Mouse (Mus musculus): ENCODE measurements at regions not wholly inside any gene's neighbourhood (a gene's known extent, or its start where the extent isn't known, plus 50 kb on each side); places are given as distances from the start of the nearest gene placed in this dataset.

DNA sequence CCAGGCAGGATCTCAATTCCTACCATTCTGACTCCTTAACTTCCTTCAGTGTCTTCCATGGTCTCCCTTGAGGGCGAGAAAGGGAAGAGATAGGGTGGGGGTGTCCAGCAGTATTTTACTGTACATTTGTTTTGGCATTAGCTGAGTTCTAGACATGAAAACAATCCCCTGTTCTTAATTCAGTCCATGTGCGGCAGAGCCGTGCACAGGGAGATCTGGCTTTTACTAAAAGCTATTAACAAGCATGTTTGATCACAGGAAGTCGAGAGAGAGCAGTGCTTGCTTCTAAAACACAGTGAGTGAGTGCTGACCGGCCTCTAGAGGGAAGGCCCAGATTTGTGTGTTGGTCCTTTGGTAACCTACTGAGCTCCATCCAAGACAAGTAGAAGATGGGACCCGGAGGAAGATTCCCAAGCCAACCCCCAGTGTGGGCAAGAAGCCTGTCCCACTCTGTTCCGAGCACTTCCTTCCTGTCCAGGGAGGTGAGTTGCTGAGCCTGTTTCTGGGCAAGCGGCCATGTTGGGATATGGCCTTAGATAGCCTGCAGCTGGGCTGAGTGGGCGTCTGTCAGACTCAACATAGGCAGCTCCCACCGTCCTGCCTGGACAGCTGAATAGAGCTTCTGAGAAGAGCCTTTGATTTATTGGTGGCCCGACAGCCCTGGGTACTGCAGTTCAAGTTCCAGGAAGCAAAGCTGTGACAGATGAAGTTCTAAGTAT, 128.1 kb upstream of the Runx1 start:
- TF ChIP-seq CTCF (IDR thresholded peaks at IDR 0.05; ENCODE audit: low read depth, low read length) = no peak
- no peak for TF ChIP-seq GATA2 (IDR thresholded peaks at IDR 0.05; ENCODE audit: borderline replicate concordance, low read depth, low read length)
- TF ChIP-seq TAL1 (conservative IDR thresholded peaks at IDR 0.05; ENCODE audit: low read depth, low read length) = no peak
- TF ChIP-seq POLR2AphosphoS5 (IDR thresholded peaks at IDR 0.05; ENCODE audit: insufficient replicate concordance, low read depth, low read length) = no peak
- no peak for TF ChIP-seq GATA1 (IDR thresholded peaks at IDR 0.05; ENCODE audit: borderline replicate concordance, low read length)
